Mouse (Mus musculus): ENCODE measurements around the gene Tdp1.
"Not testable (repeated sequence)": the region's sequence is repeated elsewhere in the genome, so short reads cannot be mapped to it uniquely, and the experiment has no call there.

Gene Tdp1

GRCm38 (mm10) chr12:99958068-99959060 is 74.0 kb downstream of the Tdp1 start:
- DNase-seq = no peak

GRCm38 (mm10) chr12:99959291-99959690 is 75.0 kb downstream of the Tdp1 start:
- no peak for DNase-seq

GRCm38 (mm10) chr12:99959930-99960329 is 75.6 kb downstream of the Tdp1 start:
- no peak for DNase-seq

- no peak for DNase-seq
Measured at GRCm38 (mm10) chr12:99960675-99961074, 76.4 kb downstream of the Tdp1 start.

DNA sequence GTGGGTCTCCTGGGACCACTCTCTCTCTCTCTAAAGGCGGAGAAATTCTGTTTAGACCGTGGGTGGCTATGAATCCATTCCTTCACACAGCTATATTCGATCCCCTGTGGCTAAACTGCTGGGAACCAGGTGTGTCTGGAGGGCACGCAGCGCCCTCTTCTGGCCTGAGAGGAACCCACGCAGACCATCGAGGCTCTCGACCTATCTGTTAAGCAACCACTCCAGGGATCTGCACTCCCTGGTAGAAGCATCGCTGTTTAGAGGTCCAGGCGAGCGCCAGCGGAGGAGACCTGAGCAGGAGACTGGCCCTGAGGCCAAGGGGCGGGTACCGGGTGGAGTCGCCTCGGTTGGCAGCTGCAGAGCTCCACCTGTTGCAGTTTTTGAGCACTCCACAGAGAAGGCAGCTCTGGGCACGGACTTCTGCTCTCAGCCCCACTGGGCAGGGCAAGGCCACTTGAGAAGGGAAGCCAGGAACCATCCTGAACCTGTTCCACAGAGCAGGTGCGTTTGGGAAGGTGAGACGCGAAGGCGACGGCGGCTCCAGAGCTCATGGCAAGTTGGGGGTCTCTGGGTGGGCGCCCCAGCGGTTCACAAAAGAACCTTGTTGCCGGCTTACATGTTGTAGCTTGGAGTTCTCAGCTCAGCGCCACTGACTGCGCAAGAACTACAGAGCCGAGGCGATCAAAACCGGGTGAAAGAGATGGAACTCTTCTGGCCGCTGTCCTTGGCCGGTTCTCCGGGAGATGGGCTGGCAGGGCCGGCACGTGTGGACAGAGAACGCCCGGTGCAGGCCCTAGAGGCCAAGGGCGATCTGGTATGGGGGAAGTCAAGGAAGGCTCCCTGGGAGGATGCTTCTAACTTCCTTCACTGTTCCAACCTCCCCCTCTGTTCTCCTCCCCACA is 80.2 kb downstream of the Tdp1 start, which contains the start of gene Kcnk13:
Gene Kcnk13, plus strand, starts transcription at position 199 of the 902 bp plus-strand sequence.
- DNase-seq = peak; percentile 80 to 84

DNA sequence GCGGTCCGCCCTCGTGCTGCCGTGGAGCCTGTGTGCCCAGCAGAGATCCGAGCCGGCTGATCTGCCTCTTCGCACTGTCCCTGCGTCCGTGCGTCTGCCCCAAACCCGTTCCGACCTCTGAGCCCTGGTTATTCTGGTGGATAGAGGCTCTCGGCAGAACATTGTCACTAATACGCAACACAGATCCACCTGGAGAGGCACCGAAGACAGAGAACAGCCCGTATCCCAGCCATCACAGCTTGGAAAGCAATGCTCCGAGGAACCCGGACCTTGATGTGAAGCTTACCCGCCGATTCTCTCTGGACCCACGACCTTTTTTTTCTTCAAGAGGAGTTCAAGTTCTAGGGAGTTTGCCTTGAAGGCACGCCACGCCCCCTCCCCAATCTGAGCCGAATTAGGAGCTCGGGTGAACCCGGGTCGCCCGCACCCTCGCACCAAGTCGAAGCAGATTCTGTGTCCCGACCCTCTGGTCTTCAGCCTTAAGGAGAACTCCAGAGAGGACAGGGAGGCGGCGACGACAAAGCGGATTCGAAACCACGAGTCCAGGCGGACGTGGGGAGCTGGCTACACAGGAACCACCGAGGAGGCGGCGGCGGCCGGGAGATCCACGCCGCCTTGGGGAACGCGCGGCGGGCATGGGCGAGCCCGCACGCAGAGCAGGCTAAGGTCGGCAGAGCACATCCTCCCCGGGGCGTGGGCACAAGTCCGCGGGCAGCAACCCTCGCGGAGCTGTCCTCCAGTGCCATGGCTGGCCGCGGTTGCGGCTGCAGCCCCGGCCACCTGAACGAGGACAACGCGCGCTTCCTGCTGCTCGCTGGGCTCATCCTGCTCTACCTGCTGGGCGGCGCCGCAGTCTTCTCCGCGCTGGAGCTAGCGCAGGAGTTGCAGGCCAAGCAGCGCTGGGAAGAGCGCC is 81.1 kb downstream of the Tdp1 start:
- DNase-seq = peak; percentile 56 to 67

DNA sequence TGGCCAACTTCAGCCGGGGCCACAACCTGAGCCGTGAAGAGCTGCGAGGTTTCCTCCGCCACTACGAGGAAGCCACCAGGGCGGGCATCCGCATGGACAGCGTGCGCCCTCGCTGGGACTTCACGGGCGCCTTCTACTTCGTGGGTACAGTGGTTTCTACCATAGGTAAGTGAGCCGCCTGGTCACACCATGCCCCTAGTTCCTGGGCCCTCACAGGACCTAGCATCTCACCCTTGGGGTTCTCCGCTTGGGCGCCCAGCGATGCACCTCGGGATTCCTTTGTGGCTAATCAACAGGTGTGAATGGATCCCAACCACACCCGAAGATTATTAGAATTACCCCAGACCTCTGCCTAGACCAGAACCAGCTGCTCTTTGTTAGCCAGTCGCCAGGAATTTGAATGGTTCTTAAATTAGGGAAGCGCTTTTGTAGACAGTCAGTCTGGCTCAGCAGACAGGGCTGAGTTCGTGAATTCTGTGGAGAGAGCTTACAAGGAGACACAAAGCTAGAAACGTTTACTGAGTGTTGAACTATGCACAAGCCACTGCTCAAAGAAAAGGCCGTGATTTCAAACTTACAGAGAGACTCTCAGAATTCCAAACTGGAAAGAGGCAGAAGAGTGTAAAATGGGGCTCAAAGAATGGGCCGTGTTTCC is 81.9 kb downstream of the Tdp1 start:
- DNase-seq = peak in 1 of 2 experiments; percentile 35

- DNase-seq = peak; percentile 40 to 44
Measured at GRCm38 (mm10) chr12:99966881-99967363, 82.6 kb downstream of the Tdp1 start.

DNA sequence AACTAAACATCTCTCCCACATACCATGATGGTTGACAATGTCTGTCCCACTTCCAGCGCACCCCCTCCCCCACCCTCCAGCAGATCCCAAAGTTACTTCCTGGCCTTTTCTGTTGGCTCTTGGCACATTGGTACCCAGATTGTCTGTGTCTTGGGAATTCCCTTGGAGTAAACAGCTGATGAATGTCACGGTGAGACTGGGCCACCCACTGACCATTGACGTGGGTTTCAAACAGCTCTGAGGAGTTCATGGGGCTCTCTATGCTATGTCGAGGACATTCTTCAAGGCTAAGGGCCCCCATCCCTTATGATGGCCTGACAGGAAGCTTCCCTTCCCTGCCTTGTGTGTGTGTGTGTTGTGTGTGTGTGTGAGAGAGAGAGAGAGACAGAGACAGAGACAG is 85.6 kb downstream of the Tdp1 start:
- no peak for DNase-seq

- not testable (repeated sequence) for DNase-seq
Measured at GRCm38 (mm10) chr12:99971205-99971894, 87.0 kb downstream of the Tdp1 start.

DNA sequence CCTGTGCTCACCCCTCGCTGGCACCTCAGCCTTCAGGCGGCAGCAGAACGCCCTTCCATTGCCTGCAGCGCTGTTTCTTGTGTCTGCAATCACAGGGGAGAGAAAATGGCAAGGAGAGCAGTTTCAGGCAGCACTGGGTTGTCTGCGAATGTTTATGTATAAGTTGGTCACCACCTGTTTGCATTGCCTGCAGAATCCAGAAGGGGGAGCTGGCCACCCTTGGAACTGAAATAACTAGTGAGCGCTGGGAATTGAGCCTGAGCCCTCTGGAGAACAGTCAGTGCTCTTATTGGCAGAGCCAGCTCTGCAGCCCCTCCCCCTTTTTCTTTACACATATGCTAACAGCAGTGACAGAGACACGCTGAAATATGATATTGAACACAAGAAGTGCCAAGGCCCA is 88.5 kb downstream of the Tdp1 start:
- DNase-seq = no peak

- DNase-seq = no peak
Measured at GRCm38 (mm10) chr12:99973659-99974058, 89.3 kb downstream of the Tdp1 start.

GRCm38 (mm10) chr12:99979541-99979940 is 95.2 kb downstream of the Tdp1 start:
- no peak for DNase-seq

DNA sequence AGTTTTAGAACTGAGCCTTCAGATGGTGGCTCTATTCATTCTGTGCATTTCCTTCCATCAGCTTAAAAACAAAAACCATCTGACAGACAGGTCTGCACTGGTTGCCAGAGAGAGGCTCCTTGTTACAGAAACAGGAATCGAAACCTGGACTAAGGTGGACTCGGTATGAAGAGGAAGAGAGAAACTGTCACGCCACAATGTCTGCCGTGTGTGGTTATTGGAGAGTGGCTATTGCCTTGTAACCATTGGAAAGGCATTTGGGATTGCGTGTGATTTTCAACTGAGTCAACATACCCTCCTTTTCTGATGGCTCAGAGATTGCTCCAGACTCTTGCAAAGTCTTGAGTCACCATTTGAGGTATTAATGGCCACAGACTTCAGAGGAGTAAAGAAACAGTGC is 102.5 kb downstream of the Tdp1 start:
- no peak for DNase-seq

DNA sequence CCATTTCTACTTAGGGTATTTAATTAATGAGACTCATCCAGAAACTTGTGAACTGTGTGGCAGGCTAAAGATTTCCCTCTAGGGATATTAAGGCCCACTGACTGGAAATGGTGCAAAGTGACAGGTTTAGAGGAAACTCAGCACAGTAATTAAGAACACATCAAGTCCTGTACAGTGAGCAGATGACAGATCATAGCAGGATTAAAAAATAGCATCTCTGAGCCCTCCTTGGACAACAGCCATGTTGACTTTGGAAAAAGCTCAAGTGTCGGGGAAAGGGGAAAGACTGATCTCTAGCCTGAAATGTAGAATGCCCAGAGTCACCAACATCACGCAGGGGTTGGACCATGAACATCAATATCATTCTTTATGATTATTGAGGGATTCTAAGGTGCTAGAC is 103.8 kb downstream of the Tdp1 start:
- peak; percentile 19 to 31 for DNase-seq

DNA sequence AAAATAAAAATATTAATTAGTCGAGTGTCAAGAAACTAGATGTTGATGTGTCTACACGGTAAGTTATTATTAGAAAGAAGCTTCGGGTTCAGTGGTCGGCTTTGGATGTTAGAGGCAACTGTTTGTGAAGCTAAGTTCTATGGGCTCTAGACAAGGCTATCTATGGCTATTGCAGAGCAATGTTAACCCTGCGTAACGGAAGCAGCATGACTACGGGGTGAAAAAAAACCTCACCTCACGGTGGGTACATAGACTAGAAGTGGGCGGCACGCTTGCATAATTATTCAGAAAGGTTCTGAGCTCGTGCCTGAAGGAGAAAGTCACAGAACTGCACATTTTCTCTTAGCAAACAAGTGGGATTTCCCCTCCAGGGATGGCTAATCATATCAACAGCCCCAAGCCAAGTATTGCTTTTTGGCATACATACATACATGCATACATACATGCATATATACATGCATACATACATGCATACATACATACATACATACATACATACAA is 108.1 kb downstream of the Tdp1 start:
- DNase-seq = no peak

DNA sequence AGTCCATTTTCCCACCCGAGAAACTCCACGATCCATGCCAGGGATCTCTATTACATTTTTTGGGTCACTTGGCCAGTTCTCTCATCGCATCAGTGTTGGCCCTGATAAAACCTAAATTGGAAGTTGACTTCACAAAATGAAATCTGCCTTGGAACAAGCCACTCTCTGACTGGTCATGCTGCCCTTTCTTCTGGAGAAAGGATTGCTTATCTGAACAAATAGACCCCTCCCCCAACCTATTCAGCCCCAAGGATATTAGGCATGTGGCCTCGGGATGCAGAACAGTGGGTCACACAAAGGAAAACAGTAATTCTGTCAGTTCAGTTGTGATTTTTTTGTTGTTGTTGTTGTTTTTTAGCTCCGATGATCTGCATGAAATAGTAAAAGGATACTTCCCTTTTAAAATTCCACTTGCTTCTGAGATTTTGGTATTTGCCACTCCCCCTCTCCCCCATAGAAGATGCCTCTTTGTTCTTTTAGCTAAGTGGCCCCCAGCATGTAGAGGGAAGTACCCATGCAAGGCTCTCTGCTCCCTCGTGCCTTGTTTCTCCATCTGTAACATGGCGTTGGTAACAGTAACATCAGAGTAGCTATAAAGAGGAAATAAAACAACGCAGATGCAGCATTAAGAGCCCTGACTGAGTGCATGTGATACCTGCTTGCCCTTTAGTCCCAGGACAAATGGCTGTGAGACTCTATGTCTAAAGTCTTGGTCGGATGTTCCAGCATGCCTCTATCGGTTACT is 109.0 kb downstream of the Tdp1 start:
- no peak for DNase-seq

DNA sequence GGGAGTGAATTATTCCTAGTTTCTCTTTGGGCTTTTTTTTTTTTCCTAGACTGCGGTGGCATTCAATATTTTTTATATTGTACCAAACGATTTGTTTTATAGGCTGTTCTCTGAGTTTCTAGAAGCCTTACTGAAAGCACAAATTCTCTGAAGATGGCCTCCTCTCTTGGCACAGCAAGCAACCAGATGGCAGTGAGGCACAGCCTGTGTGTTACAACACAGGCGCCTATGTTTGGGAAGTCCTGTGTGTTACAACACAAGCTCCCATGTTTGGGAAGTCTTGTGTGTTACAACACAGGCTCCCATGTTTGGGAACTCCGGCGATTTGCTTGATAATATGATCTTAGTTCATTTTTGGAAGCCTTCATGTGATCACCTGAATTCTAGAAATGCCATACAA is 111.6 kb downstream of the Tdp1 start:
- DNase-seq = no peak

DNA sequence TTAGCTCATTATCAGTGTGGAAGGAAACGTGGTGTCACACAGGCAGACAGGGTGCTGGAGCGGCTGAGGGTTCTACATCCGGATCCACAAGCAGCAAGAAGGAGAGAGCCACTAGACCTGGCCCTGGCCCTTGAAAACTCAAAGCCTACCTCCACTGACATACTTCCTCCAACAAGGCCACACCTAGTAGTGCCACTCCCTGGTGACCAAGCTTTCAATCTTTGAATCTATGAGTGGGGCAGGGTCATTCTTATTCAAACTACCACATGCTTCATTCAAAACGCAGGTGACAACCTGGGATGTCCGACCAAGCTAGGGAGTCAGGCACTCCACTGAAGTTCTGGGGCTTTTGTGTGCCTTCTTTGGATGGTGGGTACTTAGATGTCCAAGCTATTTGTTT is 115.4 kb downstream of the Tdp1 start:
- no peak for DNase-seq

GRCm38 (mm10) chr12:100000381-100000780 is 116.1 kb downstream of the Tdp1 start:
- DNase-seq = no peak
